Mouse (Mus musculus) kidney, postnatal 0 days (tissue): ENCODE results near the gene Sccpdh. TPM values are rescaled to one million over a fixed set of nuclear protein-coding genes. Genes with fewer than 3 reads are reported as not detected.
"Not testable (repeated sequence)": the region's sequence is repeated elsewhere in the genome, so short reads cannot be mapped to it uniquely, and the experiment has no call there.

Experiments used
- ATAC-seq: fragments of 200-750 bp; cut with Nextera tagmentation; replicated peaks from 2 replicates; pipeline ENCODE4 v1.8.0; 2017; ENCODE audit warnings: low read depth, moderate number of reproducible peaks, moderate TSS enrichment, moderate library complexity; ENCODE audit not compliant: low FRiP score
- DNase-seq: peaks from one replicate; pipeline ENCODE4 v3.0.0-alpha.2; 2016; ENCODE audit warnings: low spot score
- H3K27ac ChIP-seq: fragments of 300-500 bp; sonication (generic); 2 replicates; pipeline ENCODE4 v1.5.1; 2014; ENCODE audit warnings: mild to moderate bottlenecking
- H3K27me3 ChIP-seq: fragments of 300-500 bp; sonication (generic); 2 replicates; pipeline ENCODE4 v1.6.1; 2014; ENCODE audit warnings: low read length, mixed read lengths; ENCODE audit not compliant: insufficient read depth
- H3K36me3 ChIP-seq: fragments of 300-500 bp; sonication (generic); 2 replicates; pipeline ENCODE4 v1.6.1; 2014; ENCODE audit warnings: low read length, mixed read lengths; ENCODE audit not compliant: insufficient read depth
- H3K4me1 ChIP-seq: fragments of 300-500 bp; sonication (generic); replicated peaks from 2 replicates; pipeline ENCODE4 v1.6.1; 2014; ENCODE audit warnings: antibody characterized with exemption, low read length, mixed read lengths; ENCODE audit not compliant: insufficient read depth
- H3K4me2 ChIP-seq: fragments of 300-500 bp; sonication (generic); 2 replicates; pipeline ENCODE4 v1.6.1; 2014; ENCODE audit warnings: mild to moderate bottlenecking, low read length, moderate library complexity, mixed read lengths
- H3K4me3 ChIP-seq: fragments of 300-500 bp; sonication (generic); replicated peaks from 2 replicates; pipeline ENCODE4 v1.5.1; 2014; ENCODE audit warnings: low read depth, low read length
- H3K9ac ChIP-seq: fragments of 300-500 bp; sonication (generic); 2 replicates; pipeline ENCODE4 v1.6.1; 2014; ENCODE audit warnings: low read depth, low read length
- H3K9me3 ChIP-seq: fragments of 300-500 bp; sonication (generic); replicated peaks from 2 replicates; pipeline ENCODE4 v1.6.1; 2016; ENCODE audit warnings: low read length, inconsistent platforms, mixed read lengths
- CTCF ChIP-seq: IDR thresholded peaks from 2 replicates; pipeline ENCODE4 v1.5.1; 2016; ENCODE audit warnings: antibody characterized with exemption, low read depth, mild to moderate bottlenecking, moderate library complexity
- WGBS: fragments of 180-500 bp; shearing (Covaris S2); extraction: QIAGEN DNeasy Blood & Tissue Kit; methylation state at CpG from one replicate; pipeline ENCODE4 v1.1.7; 2014; 5-methylcytosine and 5-hydroxymethylcytosine counted together
- polyA plus RNA-seq: library from polyadenylated mRNA; unstranded; fragments of >200 nt; fragmentation: Nextera tagmentation; extraction: Ambion mirVana; gene quantifications from 2 replicates; pipeline ENCODE4 v1.2.1, GENCODE M21; 2015

The Sccpdh gene
- polyA plus RNA-seq, 1 experiment from 2014 or later = 71.9 TPM

DNA sequence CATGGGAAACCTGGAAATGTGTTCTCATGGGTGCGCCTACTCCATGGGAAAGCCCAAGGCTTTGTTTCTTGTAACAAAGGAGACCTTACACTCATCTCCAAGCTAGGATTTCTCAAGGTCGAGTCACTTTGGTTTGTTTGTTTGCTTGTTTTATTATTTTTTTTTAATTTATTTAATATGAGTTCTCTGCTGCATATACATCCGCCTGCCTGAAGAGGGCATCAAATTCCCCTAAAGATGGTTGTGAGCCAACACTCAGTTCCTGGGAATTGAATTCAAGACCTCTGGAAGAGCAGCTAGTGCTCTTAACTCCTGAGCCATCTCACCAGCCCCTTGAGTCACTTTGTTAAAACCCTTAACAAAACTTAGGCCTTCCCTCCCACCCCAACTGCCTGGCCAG is 45.4 kb downstream of the Sccpdh start:
- Histone ChIP-seq H3K4me3 (no peak overlapping the region), H3K9ac (no peak overlapping the region), H3K27ac (no peak overlapping the region), H3K4me1 (no peaks in the 10 kb centered on the region), H3K36me3 (no peaks in the 10 kb centered on the region), H3K27me3 (no peaks in the 10 kb centered on the region), H3K9me3 (no peaks in the 10 kb centered on the region), H3K4me2 (no peak overlapping the region)
- DNase-seq (no peak), ATAC-seq (no peak)
- 87% methylated on average over 3 of the region's 3 CpGs for WGBS
- TF ChIP-seq CTCF = no peak

DNA sequence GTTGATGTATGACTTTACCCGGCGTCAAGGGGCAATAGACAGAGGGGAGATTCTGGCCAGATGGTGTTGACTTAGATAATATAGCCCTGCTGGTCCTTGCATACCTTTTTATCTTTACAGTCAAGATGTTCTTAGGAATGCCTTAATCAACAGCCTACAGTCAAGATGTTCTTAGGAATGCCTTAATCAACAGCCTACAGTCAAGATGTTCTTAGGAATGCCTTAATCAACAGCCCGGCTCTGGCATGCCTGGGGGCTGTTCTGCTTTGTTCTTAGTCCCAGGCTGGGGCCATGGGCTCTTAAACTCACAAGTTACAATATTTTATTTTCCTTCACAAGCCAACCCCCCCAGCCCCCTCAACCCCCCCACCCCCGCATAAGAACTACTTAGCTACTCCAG is 47.3 kb downstream of the Sccpdh start:
- 85% methylated on average over 2 of the region's 4 CpGs for WGBS
- not testable (repeated sequence) for H3K4me3 ChIP-seq, H3K36me3 ChIP-seq, ATAC-seq, H3K4me2 ChIP-seq, H3K4me1 ChIP-seq, H3K27ac ChIP-seq, H3K27me3 ChIP-seq, H3K9ac ChIP-seq, DNase-seq, H3K9me3 ChIP-seq

DNA sequence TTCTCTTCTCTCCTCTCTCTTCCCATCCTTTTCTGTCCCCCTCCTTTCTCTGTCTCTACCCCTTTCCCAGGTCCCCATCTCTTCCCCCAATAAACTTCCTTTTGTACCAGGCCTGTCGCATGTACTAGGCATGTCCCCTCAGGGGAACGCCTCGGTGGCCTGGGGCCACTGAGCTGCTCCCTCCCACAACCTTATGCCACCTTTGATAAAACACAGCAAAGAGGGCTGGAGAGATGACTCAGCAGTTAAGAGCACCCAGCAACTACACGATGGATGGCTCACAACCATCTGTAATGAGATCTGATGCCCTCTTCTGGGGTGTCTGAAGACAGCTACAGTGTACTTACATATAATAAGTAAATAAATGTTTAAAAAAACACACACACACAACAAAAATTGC is 47.8 kb downstream of the Sccpdh start:
- no peak for TF ChIP-seq CTCF
- DNase-seq (no peak), ATAC-seq (no peak)
- Histone ChIP-seq H3K4me2 (no peak overlapping the region), H3K4me3 (no peak overlapping the region), H3K9ac (no peak overlapping the region), H3K27ac (no peak overlapping the region), H3K9me3 (no peaks in the 10 kb centered on the region), H3K27me3 (no peaks in the 10 kb centered on the region), H3K36me3 (no peaks in the 10 kb centered on the region), H3K4me1 (no peaks in the 10 kb centered on the region)
- WGBS = 90% methylated on average over 4 of the region's 4 CpGs

DNA sequence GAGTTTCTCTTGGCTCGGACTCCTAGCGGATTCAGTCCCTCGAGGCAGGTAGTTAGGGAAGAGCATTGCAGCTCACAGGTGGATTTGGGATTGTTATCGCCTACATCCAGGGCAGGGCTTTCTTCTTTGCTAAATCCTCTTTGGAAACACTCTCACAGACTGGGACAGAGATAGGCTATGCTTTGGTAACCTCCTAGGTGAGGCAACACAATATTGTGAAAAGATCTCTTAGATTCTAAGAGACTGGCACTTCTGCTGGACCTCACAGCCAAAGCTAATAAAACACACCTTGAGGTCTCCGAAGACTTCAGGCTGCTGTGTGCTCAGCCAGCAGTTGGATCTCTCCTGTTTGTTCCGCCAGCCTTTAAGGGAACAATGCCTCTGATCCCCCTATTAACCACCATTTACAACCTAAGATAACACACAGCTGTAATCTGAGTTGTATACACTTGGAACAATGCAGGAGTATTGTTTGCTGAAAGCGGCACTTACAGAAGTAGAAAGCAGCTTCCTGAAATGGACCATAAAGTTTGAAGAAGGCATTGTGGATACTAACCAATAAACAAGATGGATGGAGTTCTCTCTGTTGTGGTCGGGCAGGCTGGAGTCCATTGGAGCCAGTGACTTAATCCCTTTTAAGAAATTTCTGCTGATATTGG is 54.9 kb downstream of the Sccpdh start:
- Histone ChIP-seq H3K9ac (no peak overlapping the region), H3K9me3 (no peaks in the 10 kb centered on the region), H3K4me2 (no peak overlapping the region), H3K36me3 (no peaks in the 10 kb centered on the region), H3K27me3 (no peaks in the 10 kb centered on the region), H3K4me1 (no peaks in the 10 kb centered on the region), H3K4me3 (no peak overlapping the region), H3K27ac (no peak overlapping the region)
- ATAC-seq (peak; percentile 40; the same call in 1 of the 2 replicates), DNase-seq (peak; percentile 76)
- 45% methylated on average over 8 of the region's 8 CpGs for WGBS
- TF ChIP-seq CTCF = no peak

DNA sequence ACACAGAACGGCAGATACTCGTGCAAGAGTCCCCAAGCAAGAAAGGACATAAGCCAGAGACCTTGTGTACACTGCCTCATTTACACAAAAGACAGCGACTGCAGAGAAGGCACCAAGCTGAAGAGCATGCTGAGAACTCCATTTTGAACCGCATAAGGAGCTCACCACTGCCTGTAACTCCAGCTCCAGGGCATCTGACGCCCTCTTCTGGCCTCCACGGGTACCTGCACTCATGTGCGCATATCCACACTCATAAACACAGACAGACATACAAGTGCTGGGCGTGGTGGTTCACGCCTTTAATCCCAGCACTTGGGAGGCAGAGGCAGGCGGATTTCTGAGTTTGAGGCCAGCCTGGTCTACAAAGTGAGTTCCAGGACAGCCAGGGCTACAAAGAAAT is 60.7 kb downstream of the Sccpdh start:
- TF ChIP-seq CTCF = 0 out of 2 replicates have a peak, but pooled peaks have one; percentile 15
- WGBS = 88% methylated on average over 10 of the region's 10 CpGs
- no peak overlapping the region for H3K27ac ChIP-seq
- H3K9me3 ChIP-seq = no peaks in the 10 kb centered on the region
- no peak overlapping the region for H3K4me3 ChIP-seq
- H3K9ac ChIP-seq = no peak overlapping the region
- no peak for DNase-seq
- H3K27me3 ChIP-seq = no peaks in the 10 kb centered on the region
- no peak for ATAC-seq
- no peaks in the 10 kb centered on the region for H3K36me3 ChIP-seq
- no peaks in the 10 kb centered on the region for H3K4me1 ChIP-seq
- no peak overlapping the region for H3K4me2 ChIP-seq

DNA sequence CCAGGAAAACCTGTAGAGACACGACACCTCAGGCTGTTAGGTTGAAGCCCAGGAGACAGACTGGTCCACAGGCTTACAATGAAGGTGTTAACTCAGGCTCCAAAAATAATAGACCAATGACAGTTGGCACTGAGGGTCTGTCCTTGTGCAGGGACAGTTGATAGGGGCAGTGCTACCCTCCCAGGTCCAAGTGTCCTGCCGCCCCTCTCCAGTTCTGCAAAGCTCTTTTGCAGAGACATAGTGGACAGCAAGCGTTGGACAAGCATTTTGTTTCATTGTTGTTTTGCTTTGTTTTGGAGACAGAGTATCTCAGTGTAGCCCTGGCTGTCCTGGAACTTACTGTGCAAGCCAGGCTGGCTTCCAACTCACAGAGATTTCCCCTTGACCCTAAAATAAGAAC is 63.4 kb downstream of the Sccpdh start:
- no peak for TF ChIP-seq CTCF
- 76% methylated on average over 3 of the region's 3 CpGs for WGBS
- no peak overlapping the region for H3K4me3 ChIP-seq
- no peaks in the 10 kb centered on the region for H3K4me1 ChIP-seq
- DNase-seq (no peak), ATAC-seq (no peak)
- H3K36me3 ChIP-seq = no peaks in the 10 kb centered on the region
- no peak overlapping the region for H3K27ac ChIP-seq
- no peak overlapping the region for H3K4me2 ChIP-seq
- H3K9me3 ChIP-seq = no peaks in the 10 kb centered on the region
- no peaks in the 10 kb centered on the region for H3K27me3 ChIP-seq
- no peak overlapping the region for H3K9ac ChIP-seq
